Mouse (Mus musculus) erythroblast, adult 5-6 weeks (primary cell): Measurements from ENCODE around the gene Atp5e. TPM values are rescaled to one million over a fixed set of nuclear protein-coding genes. Genes with fewer than 3 reads are reported as not detected.

ENCODE experiments used
- ATAC-seq: replicated peaks from 2 replicates; pipeline ENCODE4 v1.8.0; 2016; ENCODE audit warnings: moderate number of reproducible peaks, mild to moderate bottlenecking, moderate TSS enrichment, inconsistent platforms; ENCODE audit not compliant: poor library complexity, low FRiP score, severe bottlenecking
- total RNA-seq, 2 experiments: library from RNA; stranded (forward) in 1 of 2; stranded (reverse) in 1 of 2; fragments of 150-400 nt in 1 of 2; fragments of 200-764, 138-1000 nt in 1 of 2; gene quantifications; 2 replicates each; pipeline versions ENCODE4 v1.2.3 to v1.2.4; 2015 to 2017; ENCODE audit warnings: low replicate concordance in 2 of 2

Gene Atp5e
- total RNA-seq, 2 experiments from 2014 or later: 117 to 128 TPM

DNA sequence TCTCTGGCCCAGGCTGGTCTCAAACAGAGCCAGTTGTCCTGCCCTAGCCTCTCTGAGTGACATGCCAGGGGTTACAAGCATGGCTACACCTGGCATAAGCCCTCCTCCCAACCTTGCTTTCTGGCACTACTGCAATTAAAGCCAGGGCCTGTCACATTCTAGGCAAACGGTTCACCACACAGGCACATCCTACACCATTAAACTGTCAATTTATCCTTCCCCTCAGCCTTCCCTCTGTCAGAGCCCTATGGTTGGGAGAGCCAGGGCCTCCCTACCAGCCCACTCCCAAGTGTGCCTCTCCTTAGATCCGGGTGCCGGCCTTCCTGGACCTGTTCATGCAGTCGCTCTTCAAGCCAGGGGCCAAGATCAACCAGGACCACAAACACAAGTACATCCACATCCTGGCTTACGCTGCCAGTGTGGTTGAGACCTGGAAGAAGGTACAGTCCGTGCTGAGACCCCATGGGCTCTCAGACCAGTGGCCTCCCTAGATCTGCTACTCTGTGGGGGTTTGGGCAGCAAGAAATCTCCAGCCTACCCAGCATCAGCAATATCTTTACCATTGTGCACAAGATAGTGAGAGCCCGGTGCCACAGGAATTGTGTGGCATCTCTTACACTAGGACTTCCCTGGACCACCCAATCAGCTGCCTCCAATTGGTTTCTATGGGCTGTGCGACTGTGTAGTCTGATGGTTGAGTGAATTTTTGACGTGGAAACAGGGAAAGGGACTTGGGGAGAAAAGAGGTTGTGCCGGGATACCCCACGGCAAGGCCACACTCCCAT is 39.4 kb downstream of the Atp5e start:
- no peak for ATAC-seq

DNA sequence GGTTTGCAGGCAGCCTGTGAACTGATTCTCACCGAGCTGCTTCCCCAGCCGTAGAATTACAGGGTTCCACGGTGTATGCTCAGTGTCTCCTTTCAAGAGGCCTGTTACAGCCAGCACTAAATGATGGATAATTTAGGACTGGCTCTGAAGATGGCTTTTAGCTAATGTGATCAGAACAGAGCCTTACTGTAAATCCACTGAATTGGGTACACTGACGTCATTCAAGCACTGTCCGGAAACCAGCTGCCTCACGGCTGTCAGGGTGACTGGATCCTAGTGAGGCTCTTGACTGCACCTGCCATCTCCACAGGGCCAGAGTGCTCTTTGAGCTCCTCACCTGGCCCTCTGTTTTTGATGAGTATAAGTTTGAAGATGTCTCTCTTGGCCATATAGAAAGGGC is 42.8 kb downstream of the Atp5e start:
- ATAC-seq: no peak

DNA sequence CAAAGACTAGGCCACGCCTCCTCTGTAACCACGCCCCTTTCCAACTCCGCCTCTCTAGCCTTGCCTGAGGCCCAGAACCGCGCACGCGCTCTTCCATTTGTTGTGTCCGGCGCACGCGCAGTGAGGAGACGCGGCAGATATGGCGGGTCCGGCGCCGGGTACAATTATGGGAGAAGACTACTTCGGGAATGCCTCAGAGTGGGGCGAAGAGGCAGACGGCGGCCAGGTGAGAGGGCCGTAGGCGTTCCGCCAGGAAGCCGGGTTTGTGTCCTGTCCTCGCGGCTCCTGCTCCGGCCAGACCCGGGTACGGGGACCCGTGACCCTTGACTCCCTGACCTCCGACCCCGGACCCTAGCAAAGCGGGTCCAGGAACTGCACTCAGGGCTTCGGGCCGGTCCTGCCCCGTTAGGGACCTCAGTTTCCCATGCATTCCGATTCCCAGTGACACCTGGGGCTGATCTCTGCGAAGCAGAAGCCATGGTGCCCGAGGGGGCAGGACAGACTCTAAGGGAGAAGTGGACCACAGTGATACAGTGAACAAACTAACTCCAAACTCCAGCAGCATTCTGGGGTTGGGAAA is 48.1 kb downstream of the Atp5e start, which contains the start of gene Nelfcd:
Gene Nelfcd (plus strand): TSS at position 74 of the 580 bp plus-strand sequence.
- ATAC-seq: peak; percentile 94

DNA sequence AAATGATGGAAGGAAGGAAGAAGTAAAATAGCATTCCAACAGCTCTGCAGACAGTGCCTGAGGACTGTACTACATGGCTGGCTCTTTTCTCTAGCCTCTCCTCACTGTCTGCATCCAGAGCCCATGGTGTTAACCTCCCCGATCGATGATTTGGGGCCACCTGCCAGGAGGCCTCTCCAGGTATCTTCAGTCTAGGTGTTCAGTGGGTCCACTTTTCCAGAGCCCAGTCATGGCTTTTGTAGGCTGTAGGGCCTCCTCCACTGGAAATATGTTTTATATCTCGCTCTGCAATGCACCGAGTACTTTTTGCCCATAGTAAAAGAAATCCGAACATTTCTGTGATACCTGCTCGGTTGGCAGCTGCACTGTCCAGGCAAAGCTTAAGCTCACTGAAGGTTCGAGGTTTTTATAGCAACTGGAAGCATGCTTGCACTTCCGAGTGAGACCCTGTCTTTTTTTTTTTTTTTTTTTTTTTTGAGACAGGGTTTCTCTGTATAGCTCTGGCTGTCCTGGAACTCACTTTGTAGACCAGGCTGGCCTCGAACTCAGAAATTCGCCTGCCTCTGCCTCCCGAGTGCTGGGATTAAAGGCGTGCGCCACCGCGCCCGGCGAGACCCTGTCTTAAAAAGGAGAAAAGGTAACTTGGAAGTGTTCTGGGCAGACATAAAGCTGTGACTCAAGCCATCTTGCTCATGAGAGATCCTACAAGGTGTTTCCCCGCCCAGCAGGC is 48.7 kb downstream of the Atp5e start:
- ATAC-seq: no peak

GRCm38 (mm10) chr2:174413127-174413526 is 50.8 kb downstream of the Atp5e start:
- ATAC-seq: no peak

Other genes starting within 250 kb of the Atp5e start
- gene Gnas, start 179.8 kb downstream of the Atp5e start, total RNA-seq (2015; ENCODE audit: low replicate concordance): 236 and 242 TPM in 2 replicates
- 156 and 162 TPM in 2 replicates for gene Gnas, start 179.8 kb downstream of the Atp5e start, total RNA-seq (2017; ENCODE audit: low replicate concordance)
- gene Gm20721, start 117.4 kb downstream of the Atp5e start, total RNA-seq (2015; ENCODE audit: low replicate concordance): not detected in 2 replicates
- 0.43 and 8.5 TPM in 2 replicates for gene Gm20721, start 117.4 kb downstream of the Atp5e start, total RNA-seq (2017; ENCODE audit: low replicate concordance)
- 6.9 and 17.3 TPM in 2 replicates for gene Nelfcd, start 48.3 kb downstream of the Atp5e start, total RNA-seq (2015; ENCODE audit: low replicate concordance)
- 24.7 and 26.9 TPM in 2 replicates for gene Nelfcd, start 48.3 kb downstream of the Atp5e start, total RNA-seq (2017; ENCODE audit: low replicate concordance)
- 16.7 and 43.5 TPM in 2 replicates for gene Ctsz, start 25.1 kb downstream of the Atp5e start, total RNA-seq (2015; ENCODE audit: low replicate concordance)
- 51.3 and 55.3 TPM in 2 replicates for gene Ctsz, start 25.1 kb downstream of the Atp5e start, total RNA-seq (2017; ENCODE audit: low replicate concordance)
- not detected in 2 replicates for gene Tubb1, start 13.4 kb downstream of the Atp5e start, total RNA-seq (2015; ENCODE audit: low replicate concordance)
- gene Tubb1, start 13.4 kb downstream of the Atp5e start, total RNA-seq (2017; ENCODE audit: low replicate concordance): 1.1 TPM in 2 replicates
- gene Prelid3b, start 9.0 kb upstream of the Atp5e start, total RNA-seq (2015; ENCODE audit: low replicate concordance): 30.3 and 40.0 TPM in 2 replicates
- gene Prelid3b, start 9.0 kb upstream of the Atp5e start, total RNA-seq (2017; ENCODE audit: low replicate concordance): 44.6 and 48.1 TPM in 2 replicates
- gene Zfp831, start 179.4 kb upstream of the Atp5e start, total RNA-seq (2015; ENCODE audit: low replicate concordance): 0.58 and 1.7 TPM in 2 replicates
- gene Zfp831, start 179.4 kb upstream of the Atp5e start, total RNA-seq (2017; ENCODE audit: low replicate concordance): 0.42 and 1.1 TPM in 2 replicates